Mouse (Mus musculus) intestine, embryonic 14.5 days (tissue): Measurements from ENCODE around the gene Krt77. TPM values are rescaled to one million over a fixed set of nuclear protein-coding genes. Genes with fewer than 3 reads are reported as not detected.

Experiments
- ATAC-seq: fragments of 200-750 bp; cut with Nextera tagmentation; replicated peaks from 2 replicates; pipeline ENCODE4 v1.8.0; 2017; ENCODE audit warnings: low read depth, moderate number of reproducible peaks, moderate TSS enrichment, moderate library complexity; ENCODE audit not compliant: low FRiP score, low TSS enrichment
- DNase-seq: peaks from one replicate; pipeline ENCODE4 v3.0.0-alpha.2; 2018; ENCODE audit warnings: low spot score
- H3K27ac ChIP-seq: fragments of 300-500 bp; sonication (generic); 2 replicates; pipeline ENCODE4 v1.5.1; 2014; ENCODE audit warnings: low read depth, mild to moderate bottlenecking, control low read depth
- H3K27me3 ChIP-seq: fragments of 300-500 bp; sonication (generic); replicated peaks from 2 replicates; pipeline ENCODE4 v1.6.1; 2014; ENCODE audit warnings: low read length, control low read depth; ENCODE audit not compliant: control insufficient read depth, insufficient read depth
- H3K36me3 ChIP-seq: fragments of 300-500 bp; sonication (generic); 2 replicates; pipeline ENCODE4 v1.6.1; 2014; ENCODE audit warnings: low read length, control low read depth; ENCODE audit not compliant: control insufficient read depth, insufficient read depth
- H3K4me1 ChIP-seq: fragments of 300-500 bp; sonication (generic); replicated peaks from 2 replicates; pipeline ENCODE4 v1.6.1; 2014; ENCODE audit warnings: low read length, control low read depth, mixed read lengths; ENCODE audit not compliant: control insufficient read depth, insufficient read depth
- H3K4me2 ChIP-seq: fragments of 300-500 bp; sonication (generic); 2 replicates; pipeline ENCODE4 v1.6.1; 2014; ENCODE audit warnings: low read length
- H3K4me3 ChIP-seq: fragments of 300-500 bp; sonication (generic); 2 replicates; pipeline ENCODE4 v1.5.1; 2014; ENCODE audit warnings: low read depth, low read length, control low read depth, mixed read lengths
- H3K9ac ChIP-seq: fragments of 300-500 bp; sonication (generic); 2 replicates; pipeline ENCODE4 v1.6.1; 2014; ENCODE audit warnings: mild to moderate bottlenecking, low read length
- H3K9me3 ChIP-seq: fragments of 300-500 bp; sonication (generic); 2 replicates; pipeline ENCODE4 v1.6.1; 2016; ENCODE audit warnings: low read length, control low read depth; ENCODE audit not compliant: control insufficient read depth
- WGBS: fragments of 180-500 bp; shearing (Covaris S2); extraction: QIAGEN DNeasy Blood & Tissue Kit; methylation state at CpG from one replicate; pipeline ENCODE4 v1.1.7; 2014; 5-methylcytosine and 5-hydroxymethylcytosine counted together
- polyA plus RNA-seq: library from polyadenylated mRNA; unstranded; fragments of >200 nt; fragmentation: Nextera tagmentation; extraction: Ambion mirVana; gene quantifications from 2 replicates; pipeline ENCODE4 v1.2.1, GENCODE M21; 2014

The Krt77 gene
- polyA plus RNA-seq, 1 experiment from 2014 or later, result not detected

DNA sequence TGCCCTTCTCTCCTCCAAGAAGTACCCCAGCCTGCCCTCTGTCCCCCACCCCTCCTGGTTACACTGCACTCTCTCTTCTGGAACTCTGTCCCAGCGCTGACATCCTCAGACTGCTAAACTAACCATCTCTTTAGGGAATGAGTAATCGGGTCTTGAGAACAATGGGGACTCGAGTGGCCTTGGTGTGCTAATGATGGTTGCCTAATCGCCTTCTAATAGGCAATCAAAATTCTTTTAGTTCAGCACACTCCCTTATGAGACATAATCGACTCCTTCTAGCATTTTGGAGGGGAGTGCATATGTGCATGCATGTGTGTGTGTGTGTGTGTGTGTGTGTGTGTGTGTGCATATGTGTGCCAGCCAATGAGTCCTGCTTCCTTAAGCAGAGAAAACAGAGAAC lies 16.9 kb downstream of the Krt77 start:
- Histone ChIP-seq H3K27ac (no peak overlapping the region), H3K36me3 (no peaks in the 10 kb centered on the region), H3K4me2 (no peak overlapping the region), H3K9me3 (no peaks in the 10 kb centered on the region), H3K4me3 (no peak overlapping the region), H3K4me1 (no peaks in the 10 kb centered on the region), H3K27me3 (0 out of 2 replicates have a peak, but pooled peaks cover 7% of the 10 kb centered on the region), H3K9ac (no peak overlapping the region)
- ATAC-seq (no peak), DNase-seq (no peak)
- 36% methylated on average over 5 of the region's 5 CpGs for WGBS

GRCm38 (mm10) chr15:101850694-101851093 lies 18.8 kb downstream of the Krt77 start, which contains the start of gene Krt1:
Gene Krt1 (minus strand): TSS chr15:101850794.
- ATAC-seq, result no peak
- H3K9ac ChIP-seq, result no peak within 1 kb of the TSS
- no peak within 1 kb of the TSS for H3K4me2 ChIP-seq
- no peak for DNase-seq
- WGBS, result 71% methylated on average over 6 of the region's 6 CpGs
- H3K9me3 ChIP-seq, result no peaks in the 10 kb centered on the region
- H3K4me3 ChIP-seq, result no peak within 1 kb of the TSS
- no peak within 1 kb of the TSS for H3K27ac ChIP-seq
- 0 out of 2 replicates have a peak, but pooled peaks cover 7% of the 10 kb centered on the region for H3K27me3 ChIP-seq
- no peaks in the 10 kb centered on the region for H3K36me3 ChIP-seq
- H3K4me1 ChIP-seq, result 0 out of 2 replicates have a peak, but pooled peaks cover 3% of the 10 kb centered on the region

DNA sequence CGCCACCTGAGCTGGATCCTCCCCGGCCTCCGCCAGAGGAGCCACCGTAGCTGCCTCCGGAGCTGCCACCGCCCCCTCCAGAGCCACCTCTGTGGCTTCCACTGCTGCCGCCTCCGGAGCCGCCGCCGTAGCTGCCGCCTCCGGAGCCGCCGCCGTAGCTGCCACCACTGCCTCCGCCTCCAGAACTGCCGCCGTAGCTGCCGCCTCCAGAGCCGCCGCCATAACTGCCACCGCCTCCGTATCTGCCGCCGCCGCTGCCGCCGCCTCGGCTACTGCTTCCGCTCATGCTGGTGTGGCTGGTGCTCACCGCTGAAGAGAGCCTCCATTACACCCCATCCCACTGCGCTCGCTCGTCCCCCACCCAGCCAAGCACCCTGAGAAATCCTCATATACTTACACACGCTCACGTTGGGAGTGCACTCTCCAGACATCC lies 23.5 kb downstream of the Krt77 start:
- Histone ChIP-seq H3K27me3 (no peaks in the 10 kb centered on the region), H3K4me1 (0 out of 2 replicates have a peak, but pooled peaks cover 6% of the 10 kb centered on the region), H3K9ac (peak overlapping the region; percentile 55), H3K4me3 (peak overlapping the region; percentile 39), H3K27ac (no peak overlapping the region), H3K9me3 (no peaks in the 10 kb centered on the region), H3K36me3 (no peaks in the 10 kb centered on the region), H3K4me2 (peak overlapping the region; percentile 81)
- 0 out of 2 replicates have a peak, but pooled peaks have one; percentile 12 for ATAC-seq
- peak; percentile 74 for DNase-seq
- WGBS, result under 1% methylated on average over 36 of the region's 37 CpGs

DNA sequence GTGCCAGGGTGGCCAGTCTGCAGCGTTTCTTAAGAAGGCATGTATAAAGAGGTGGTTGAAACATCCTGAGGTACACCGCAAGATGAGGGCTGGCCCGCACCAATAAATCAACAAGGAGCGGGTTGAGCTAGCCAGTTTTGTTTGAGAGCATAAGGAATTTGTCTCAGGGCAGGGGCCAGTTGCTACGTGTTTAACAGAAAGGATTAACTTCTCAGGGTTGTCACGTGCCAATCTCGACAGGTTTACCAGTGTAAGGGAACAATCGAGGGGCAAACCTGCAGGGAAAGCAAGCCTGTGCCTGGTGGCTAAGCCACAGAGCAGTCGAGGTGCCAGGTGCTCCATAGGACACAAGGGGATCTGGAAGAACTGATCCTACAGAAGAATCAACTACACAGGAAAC lies 26.3 kb downstream of the Krt77 start:
- Histone ChIP-seq H3K4me2 (no peak overlapping the region), H3K4me3 (no peak overlapping the region), H3K36me3 (no peaks in the 10 kb centered on the region), H3K4me1 (0 out of 2 replicates have a peak, but pooled peaks cover 6% of the 10 kb centered on the region), H3K27ac (no peak overlapping the region), H3K27me3 (no peaks in the 10 kb centered on the region), H3K9me3 (no peaks in the 10 kb centered on the region), H3K9ac (no peak overlapping the region)
- WGBS, result 54% methylated on average over 9 of the region's 9 CpGs
- ATAC-seq (no peak), DNase-seq (no peak)

DNA sequence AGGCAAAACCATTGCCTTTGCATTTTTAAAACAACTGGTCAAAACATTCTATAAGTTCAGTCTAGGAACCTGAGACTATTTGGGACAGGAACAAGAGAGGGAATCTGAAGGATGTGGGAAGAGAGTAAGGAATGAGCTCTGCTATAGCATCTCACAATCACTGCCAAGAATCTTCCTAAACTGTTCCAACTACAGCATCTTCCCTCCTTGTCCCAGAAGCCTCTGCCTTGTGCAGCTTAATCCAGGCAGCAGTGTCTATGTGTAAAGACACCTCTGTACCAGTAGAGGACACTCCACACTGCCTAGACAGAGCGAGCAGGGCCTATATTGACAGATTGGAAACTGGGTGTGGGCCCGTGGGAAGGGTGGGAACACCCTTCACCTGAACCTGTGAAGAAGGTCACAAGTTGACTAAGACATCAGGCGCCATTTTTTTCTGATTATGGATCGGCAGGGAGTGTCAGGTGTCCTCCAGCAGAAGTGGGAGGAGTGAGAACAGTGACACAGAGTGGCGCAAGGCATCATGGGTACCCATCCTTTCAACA lies 34.6 kb downstream of the Krt77 start:
- H3K4me3 ChIP-seq, result no peak overlapping the region
- ATAC-seq (no peak), DNase-seq (no peak)
- H3K9ac ChIP-seq, result no peak overlapping the region
- H3K36me3 ChIP-seq, result no peaks in the 10 kb centered on the region
- no peak overlapping the region for H3K27ac ChIP-seq
- no peaks in the 10 kb centered on the region for H3K9me3 ChIP-seq
- H3K27me3 ChIP-seq, result no peaks in the 10 kb centered on the region
- H3K4me2 ChIP-seq, result no peak overlapping the region
- 64% methylated on average over 5 of the region's 5 CpGs for WGBS
- no peaks in the 10 kb centered on the region; the same call in 1 of the 2 replicates for H3K4me1 ChIP-seq

GRCm38 (mm10) chr15:101833131-101833530 lies 36.4 kb downstream of the Krt77 start:
- 32% methylated on average over 6 of the region's 6 CpGs for WGBS
- no peak overlapping the region for H3K9ac ChIP-seq
- H3K4me1 ChIP-seq, result no peaks in the 10 kb centered on the region; the same call in 1 of the 2 replicates
- no peak overlapping the region for H3K4me3 ChIP-seq
- ATAC-seq, result no peak
- H3K27me3 ChIP-seq, result no peaks in the 10 kb centered on the region
- H3K9me3 ChIP-seq, result no peaks in the 10 kb centered on the region
- H3K36me3 ChIP-seq, result no peaks in the 10 kb centered on the region
- DNase-seq, result no peak
- no peak overlapping the region for H3K27ac ChIP-seq
- H3K4me2 ChIP-seq, result no peak overlapping the region

- Histone ChIP-seq H3K27ac (no peak overlapping the region), H3K9me3 (no peaks in the 10 kb centered on the region), H3K36me3 (no peaks in the 10 kb centered on the region), H3K4me2 (no peak overlapping the region), H3K9ac (no peak overlapping the region), H3K4me3 (no peak overlapping the region), H3K27me3 (no peaks in the 10 kb centered on the region), H3K4me1 (no peaks in the 10 kb centered on the region; the same call in 1 of the 2 replicates)
- no peak for ATAC-seq
- WGBS, result 67% methylated on average over 5 of the region's 5 CpGs
- DNase-seq, result no peak
Measured at GRCm38 (mm10) chr15:101829441-101829840, 40.1 kb downstream of the Krt77 start.

GRCm38 (mm10) chr15:101821786-101822185 lies 47.7 kb downstream of the Krt77 start:
- Histone ChIP-seq H3K4me3 (no peak overlapping the region), H3K36me3 (no peaks in the 10 kb centered on the region), H3K9me3 (no peaks in the 10 kb centered on the region), H3K9ac (no peak overlapping the region), H3K27me3 (no peaks in the 10 kb centered on the region), H3K4me1 (no peaks in the 10 kb centered on the region), H3K4me2 (no peak overlapping the region), H3K27ac (no peak overlapping the region)
- WGBS, result 15% methylated on average over 3 of the region's 3 CpGs
- ATAC-seq, result no peak
- DNase-seq, result no peak

- H3K4me2 ChIP-seq, result no peak within 1 kb of the TSS
- no peak for DNase-seq
- WGBS, result 73% methylated on average over 16 of the region's 16 CpGs
- ATAC-seq, result no peak
- no peaks in the 10 kb centered on the region for H3K4me1 ChIP-seq
- no peak within 1 kb of the TSS for H3K4me3 ChIP-seq
- H3K27me3 ChIP-seq, result no peaks in the 10 kb centered on the region
- no peaks in the 10 kb centered on the region for H3K9me3 ChIP-seq
- H3K9ac ChIP-seq, result no peak within 1 kb of the TSS
- no peaks in the 10 kb centered on the region for H3K36me3 ChIP-seq
- no peak within 1 kb of the TSS for H3K27ac ChIP-seq
Measured at GRCm38 (mm10) chr15:101817875-101818274, 51.6 kb downstream of the Krt77 start, which contains the start of gene Krt2. Gene Krt2 (minus strand): TSS chr15:101818169.
